Mouse (Mus musculus) left cerebral cortex, postnatal 4 days (tissue): ENCODE measurements around the gene Tcte2. TPM values are rescaled to one million over a fixed set of nuclear protein-coding genes. Genes with fewer than 3 reads are reported as not detected.

Experiments
- DNase-seq: peaks from one replicate; pipeline ENCODE4 v3.0.0-alpha.2; 2022
- intact Hi-C: fragments of 180-260 bp; cut with DNase I; formaldehyde crosslinking; loops from one replicate; pipeline ENCODE4 v1.15.1; 2025
- total RNA-seq, 2 experiments: library from RNA; stranded (reverse); gene quantifications; 2 replicates each; pipeline ENCODE4 v1.2.3; 2021

Tcte2 gene
- total RNA-seq, 2 experiments from 2014 or later = 24.6 to 30.6 TPM

DNA sequence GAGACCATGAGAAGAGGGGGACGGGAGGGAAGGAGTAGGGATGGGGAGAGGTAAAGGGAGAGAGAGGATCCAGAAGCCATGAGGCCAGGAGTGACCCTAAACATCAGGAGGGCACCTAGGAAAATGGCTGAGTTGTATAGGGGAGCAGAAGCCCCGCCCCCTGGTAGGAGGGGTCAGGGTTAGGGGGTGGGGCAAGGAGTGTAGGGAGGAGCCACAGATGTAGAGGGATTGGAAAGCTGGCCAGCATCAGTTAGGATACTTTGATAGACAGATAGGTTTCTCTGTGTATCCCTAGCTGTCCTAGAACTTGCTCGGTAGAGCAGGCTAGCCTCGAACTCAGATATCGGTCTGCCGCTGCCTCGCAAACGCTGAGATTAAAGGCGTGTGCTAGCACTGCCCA, 13.9 kb downstream of the Tcte2 start:
- intact Hi-C loops = no loop called here
- DNase-seq = no peak

DNA sequence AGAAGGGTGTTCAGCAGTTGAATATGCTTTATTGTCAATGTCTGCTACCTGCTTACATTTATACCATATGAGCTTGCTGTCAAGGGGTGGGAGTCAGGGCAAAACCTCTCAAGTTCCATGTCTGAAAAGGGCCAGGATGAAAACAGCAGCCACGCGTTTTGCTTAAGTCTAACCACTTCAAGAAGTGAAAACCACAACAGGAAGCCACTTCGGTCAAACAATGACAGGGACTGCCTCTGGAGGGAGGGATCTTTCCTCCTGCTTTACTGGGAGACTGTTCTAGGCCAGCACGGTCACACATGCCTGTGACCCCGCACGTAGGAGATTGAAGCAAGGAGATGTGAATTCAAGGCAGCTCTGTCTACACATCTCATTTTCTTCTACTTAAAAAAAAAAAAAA, 15.3 kb downstream of the Tcte2 start:
- intact Hi-C loops = no loop called here
- no peak for DNase-seq

DNA sequence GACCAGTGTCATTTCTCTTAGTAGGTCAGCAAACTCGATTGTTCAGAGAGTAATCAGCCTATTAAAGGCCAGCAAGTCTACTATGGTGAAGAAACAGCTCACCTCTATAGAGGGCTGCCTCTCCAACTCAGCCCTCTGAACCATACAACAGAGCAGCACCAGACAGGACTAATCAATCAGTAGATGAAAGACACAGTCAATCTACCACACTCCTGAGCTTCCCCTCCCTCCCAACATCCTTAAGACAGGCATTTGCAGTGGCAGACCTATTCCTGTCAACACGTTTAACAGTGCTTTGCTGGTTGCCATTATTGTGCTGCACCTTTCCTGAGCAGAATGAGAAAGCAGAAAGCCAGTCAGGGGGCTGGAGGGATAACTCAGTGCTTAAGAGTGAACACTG, 16.3 kb downstream of the Tcte2 start:
- no peak for DNase-seq
- intact Hi-C loops = no loop called here

DNA sequence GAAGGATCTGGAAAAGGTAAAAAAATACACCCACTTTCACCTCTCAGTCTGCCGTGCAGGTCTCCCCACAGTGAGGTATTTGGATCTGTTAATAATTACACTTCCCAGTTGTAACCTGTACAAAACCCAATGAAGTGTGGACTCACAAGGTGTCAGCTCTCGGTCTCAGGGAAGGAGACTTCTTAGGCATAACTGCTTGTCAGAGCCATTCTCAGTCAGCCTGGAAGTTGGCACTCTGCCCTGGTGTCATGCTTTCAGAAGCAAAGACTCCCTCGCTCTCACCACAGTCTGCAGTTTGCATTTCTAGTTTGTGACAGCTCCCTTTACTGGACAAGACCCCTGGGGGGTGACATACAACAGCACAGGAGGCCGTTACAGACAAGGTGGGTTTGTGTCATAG, 16.8 kb downstream of the Tcte2 start:
- intact Hi-C loops = no loop called here
- DNase-seq = peak; percentile 84

DNA sequence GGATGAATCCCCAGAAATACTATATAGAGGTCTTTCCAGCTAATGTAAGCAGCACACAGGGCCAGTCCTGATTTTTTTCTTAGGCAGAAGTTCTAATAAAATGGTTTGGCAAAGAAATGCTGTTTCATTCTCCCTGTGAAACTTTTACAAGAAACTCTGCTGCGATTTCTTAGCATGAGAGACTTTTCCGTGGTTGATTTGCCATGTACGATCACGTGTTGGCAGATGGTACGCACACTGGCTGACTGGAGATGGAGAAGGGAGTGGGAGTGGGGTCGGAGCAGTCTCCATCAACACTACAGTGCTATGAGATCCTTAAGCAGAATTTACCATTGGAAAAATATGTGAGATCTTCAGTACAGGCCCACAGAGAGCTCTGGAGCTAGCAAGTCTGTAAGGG, 17.4 kb downstream of the Tcte2 start:
- intact Hi-C loops = no loop called here
- DNase-seq = no peak

DNA sequence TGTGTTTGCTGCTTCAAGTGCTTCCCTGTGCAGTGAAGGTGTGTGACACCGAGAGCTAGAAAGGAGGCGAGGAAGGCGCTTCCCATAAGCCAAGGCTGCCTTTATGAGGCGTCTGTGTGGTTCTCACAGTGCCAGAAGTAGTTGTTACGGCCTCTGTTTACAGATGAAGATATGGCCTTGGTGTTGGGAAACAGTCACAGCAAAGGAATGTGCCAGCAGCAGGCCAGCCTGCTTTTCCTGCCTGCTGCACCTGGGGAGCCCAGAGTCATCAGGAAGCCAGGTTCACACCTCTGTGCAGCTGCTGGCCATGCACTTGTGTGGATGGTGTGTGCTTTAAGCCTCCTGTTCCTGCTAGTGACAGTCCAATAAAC, 17.9 kb downstream of the Tcte2 start:
- intact Hi-C loops = no loop called here
- DNase-seq = no peak

DNA sequence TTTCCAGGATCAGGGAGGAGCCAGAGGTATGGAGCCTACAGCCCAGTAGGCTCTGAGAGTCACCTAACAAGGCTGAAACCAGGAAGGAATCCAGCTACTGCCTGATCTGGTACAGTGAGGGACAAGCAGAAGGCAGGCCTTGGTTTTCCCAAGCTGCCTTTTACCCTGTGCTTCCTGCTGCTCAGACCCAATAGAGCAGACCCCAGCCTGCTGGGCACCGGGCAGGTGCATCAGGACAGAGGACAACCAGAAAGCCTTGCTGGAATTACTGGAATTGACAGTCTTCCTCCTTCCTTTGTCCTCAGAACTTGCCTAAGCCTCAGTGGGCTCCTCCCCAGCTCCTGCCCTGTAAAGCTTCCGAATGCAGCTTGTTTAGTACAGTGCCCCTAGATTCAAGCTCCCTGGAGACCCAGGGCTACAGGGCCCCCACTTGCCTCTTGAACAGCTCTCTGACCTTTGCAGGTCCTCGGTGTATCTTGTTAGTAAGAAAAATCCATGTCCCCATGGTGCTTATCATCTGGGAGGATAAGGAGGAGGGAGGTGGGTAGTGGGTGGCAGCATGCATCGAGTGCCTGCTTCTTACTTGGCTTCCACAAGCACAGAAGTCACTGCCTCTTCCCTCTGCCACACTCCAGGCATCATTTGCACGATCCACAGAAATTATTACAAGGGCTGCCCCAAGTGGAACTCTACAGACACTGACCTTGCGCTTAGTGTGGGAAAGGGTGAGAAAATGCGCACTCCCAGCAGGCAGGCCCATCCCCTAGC, 18.5 kb downstream of the Tcte2 start:
- intact Hi-C loops = no loop called here
- no peak for DNase-seq

DNA sequence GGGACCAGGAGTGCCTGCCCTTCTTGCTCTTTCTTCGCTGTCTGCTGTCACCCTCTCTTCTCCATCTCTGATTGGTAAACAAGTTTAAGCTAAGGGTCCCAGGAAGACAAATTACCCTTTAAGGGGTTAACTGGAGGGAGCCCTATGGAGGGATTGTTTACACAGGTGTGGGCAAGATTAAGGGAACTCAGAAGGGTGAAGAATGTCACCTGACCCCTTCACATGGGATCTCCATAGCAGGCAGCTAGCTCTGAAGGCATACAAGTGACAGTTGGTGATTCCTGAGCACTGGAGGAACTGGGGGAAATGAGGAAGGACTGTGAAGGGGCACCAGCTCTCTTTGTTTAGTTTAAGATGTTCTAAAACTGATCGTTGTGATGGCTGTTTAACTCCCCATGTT, 19.3 kb downstream of the Tcte2 start:
- intact Hi-C loops = no loop called here
- no peak for DNase-seq

DNA sequence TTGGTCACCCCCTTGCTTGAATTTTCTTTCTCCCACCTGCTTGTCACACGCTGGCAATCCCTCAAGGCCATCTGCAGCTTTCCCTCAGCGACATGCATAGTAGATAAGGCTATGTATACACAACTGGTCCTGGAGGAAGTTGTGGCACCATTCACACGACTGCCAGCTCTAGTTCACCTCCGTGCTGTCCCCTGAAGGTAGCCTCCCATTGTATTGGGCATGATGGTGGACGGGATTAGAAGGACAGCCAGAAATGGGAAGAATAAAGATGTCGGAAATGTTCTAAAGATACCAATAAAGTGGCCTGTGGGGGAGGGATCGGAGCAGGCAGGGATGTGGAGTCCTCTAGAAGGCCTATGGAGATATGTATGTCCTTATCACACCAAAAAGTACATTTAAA, 20.0 kb downstream of the Tcte2 start:
- no peak for DNase-seq
- intact Hi-C loops = no loop called here

DNA sequence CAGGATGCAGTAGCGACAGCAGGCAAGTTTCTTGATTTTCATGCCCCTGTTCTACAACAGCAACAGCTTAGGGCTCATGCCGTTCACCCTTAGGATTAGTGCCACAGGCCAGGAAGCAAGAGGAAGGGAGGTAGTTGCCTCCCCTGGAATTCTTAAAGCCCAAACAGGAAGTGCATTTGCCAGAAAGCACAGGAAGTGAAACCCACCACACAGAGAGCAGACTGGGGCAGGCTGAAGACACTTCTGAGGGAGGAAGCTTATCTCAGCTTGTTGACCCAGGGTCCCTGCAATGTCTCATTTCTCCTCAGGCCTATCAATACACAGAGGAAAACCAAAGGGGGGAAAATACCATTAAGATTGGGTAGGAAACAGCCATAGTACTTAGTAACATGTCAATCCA, 20.8 kb downstream of the Tcte2 start:
- DNase-seq = no peak
- intact Hi-C loops = no loop called here

DNA sequence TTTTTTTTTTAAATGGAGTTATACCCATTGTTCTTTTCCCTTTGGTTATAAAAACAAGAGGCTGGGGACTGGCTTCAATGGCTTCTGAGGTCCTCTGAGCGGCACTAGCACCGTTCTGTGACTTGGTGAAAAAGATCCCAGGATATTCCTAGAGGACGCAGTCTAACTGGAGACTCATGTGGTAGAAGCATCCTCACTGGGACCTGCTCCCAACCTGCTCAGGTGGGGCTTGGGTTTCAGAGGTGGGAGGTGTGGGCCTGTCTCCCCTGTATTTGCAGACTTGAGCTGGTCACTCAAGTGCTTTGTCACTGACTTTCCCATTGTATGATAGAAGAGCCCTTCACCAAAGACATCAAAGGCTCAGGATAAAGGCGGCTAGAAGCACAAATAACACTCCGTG, 21.6 kb downstream of the Tcte2 start:
- no peak for DNase-seq
- intact Hi-C loops = no loop called here

DNA sequence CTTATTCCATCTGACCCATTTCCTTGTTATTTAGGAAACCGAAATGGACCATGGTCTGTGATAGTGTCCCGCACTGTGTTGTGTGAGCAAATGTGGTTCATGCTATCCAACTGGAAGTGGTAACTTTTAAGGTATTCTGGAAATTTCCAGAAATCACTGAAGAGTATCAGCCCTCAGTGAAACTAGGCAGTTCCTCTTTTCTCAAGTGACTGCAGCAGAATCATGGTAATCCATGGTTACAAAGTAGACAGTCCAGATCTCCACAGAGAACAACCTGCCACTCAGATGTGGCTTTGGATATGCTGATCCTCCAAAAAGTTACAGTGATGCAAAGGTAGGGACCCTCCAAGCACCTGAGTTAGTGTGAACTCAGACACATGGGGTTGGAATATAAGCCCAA, 22.7 kb downstream of the Tcte2 start:
- no peak for DNase-seq
- intact Hi-C loops = no loop called here

DNA sequence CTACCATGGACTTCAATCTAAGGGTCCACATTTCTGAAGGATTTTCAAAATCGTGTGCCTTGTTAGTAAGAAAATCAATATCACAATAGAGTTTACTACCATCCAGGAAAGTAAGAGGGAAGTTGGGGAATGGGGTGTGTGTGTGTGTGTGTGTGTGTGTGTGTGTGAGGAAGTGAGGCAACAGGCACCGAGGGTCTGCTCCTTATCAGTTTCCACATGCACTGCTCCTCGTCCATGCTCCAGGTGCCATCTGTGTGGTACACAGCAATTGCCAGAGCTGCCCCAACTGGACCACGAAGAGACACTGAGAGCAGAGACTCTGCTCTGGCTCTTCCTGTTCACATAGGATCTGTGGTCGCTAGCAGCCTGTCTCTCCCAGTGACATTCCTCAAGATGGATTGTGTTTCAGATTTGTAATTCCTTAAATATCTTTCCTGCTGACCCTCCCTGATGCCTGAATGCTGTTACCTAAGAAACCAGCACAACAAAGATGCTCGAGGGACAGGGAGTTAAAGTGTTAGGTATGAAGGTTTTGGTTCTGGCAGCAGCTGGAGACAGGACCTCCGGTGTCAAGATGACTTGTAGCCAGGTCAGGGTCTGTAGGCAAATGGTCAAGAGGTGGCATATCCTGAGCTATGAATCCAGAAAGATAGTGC, 23.4 kb downstream of the Tcte2 start:
- intact Hi-C loops = no loop called here
- DNase-seq = no peak

DNA sequence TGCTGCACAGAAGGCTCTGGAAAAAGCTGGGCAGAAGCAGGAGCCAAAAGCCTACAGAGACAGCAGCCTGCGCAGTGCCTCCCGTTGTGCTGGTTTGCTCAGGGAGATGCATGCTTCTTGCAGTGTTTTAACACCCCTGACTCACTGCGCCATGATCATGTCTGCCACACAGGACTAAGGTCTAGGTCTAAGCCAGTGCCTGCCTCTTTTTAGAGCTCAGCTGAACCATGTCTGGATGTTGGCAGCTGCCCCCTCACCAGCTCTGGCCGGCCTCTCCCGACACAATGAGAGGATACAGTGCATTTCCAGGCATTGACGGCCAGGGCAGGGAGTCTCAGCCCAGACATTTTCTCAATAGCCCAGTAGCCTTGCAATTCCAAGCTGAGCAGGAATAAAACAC, 24.3 kb downstream of the Tcte2 start:
- peak; percentile 49 for DNase-seq
- intact Hi-C loops = no loop called here

DNA sequence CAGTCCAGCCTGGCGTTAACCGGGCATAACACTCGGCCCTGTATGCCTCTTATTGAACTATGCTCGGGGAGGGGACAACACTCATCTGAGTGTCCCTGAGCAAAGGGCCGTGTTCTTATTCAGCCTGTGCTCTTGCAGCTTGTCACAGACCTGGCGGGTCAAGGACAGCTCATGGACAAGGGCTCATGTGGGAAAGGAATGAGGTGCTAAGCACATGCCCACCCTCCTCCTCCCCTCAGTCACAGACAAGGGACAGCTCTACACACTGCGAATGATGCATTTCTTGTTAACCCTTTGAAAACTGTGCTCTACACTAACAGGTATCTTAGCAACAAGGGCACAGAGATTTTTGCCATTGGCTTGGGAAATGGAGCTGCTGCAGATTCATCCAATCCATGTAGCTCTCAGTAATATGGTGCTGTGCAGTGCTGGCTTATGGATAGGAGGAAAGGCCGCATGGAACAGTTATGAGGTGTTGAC, 25.8 kb downstream of the Tcte2 start:
- no peak for DNase-seq
- intact Hi-C loops = no loop called here

DNA sequence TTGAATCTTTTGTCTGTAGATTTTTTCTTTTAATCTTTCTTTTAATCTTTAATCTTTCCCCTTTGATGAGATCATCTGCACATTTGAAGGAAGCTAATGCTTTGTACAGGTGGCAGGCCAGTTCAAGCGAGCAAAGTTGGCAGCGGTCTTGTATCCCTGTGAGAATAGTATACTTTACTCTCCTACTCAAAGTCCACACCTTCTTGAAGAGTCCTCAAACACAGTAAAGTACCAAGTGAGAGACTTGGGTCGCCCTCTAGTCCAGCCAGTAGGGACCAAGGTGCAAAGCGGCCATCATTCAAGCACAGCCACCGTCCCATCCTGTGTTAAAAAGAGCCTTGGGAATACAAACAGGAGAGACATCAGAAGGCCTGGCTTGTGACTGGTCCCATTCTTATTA, 26.6 kb downstream of the Tcte2 start:
- DNase-seq = no peak
- intact Hi-C loops = no loop called here

DNA sequence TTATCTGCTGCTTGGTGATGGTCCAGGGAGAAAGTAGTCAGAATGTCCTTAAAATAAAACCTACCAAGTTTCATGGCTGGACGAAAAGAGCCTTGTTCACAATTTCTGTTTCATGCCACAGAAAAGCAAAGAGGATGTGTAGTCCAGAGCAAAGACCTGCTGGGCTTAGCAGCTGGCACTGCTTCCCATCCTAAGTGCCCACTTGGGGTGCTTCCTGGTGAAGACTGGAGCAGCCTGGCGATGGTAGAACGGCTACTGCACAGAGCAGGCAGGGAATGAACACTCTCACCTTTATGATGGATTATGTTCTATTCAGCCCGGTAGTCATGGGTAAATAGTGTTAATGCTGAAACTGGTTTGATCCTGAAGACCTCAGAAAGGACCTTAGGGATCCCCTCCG, 27.7 kb downstream of the Tcte2 start:
- intact Hi-C loops = no loop called here
- DNase-seq = no peak

DNA sequence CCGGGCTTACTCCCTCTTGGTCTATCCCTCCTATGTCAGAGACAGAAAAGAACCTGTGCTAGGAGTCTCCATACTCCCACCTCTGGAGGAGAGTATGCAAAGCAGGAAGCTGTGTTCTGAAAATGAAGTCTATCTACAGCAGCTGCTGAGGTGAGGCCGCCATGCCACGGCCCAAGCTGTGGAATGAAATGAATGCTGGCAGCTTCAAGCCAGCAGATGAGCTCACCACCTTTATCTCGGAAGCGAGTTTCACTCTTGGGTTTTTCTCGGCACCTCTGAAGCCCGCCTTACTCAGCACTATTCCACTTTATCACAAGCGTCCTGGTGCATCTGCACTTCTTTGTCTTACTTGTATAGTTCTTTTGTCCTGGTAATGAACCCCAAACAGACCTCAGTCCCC, 28.9 kb downstream of the Tcte2 start:
- intact Hi-C loops = no loop called here
- no peak for DNase-seq

DNA sequence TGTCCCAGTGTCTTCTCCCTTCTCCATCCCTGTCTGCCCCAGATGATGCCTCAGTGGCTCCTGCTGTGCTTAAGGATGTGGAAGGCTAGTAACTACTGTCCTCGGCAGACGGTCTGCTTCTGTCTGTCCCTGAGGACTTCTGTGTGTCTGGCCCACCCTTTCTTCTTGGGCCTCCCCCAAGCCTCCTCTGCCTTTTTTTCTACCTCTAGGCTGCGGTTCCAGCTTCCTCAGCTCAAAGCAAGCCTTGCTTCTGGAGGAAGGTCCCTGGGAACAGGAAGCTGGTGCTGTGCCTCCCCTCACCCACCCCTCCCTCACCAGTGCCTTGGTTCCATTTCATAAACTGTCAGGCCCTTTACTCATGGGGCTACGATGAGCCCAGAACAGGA, 29.9 kb downstream of the Tcte2 start:
- DNase-seq = peak; percentile 49
- intact Hi-C loops = no loop called here

DNA sequence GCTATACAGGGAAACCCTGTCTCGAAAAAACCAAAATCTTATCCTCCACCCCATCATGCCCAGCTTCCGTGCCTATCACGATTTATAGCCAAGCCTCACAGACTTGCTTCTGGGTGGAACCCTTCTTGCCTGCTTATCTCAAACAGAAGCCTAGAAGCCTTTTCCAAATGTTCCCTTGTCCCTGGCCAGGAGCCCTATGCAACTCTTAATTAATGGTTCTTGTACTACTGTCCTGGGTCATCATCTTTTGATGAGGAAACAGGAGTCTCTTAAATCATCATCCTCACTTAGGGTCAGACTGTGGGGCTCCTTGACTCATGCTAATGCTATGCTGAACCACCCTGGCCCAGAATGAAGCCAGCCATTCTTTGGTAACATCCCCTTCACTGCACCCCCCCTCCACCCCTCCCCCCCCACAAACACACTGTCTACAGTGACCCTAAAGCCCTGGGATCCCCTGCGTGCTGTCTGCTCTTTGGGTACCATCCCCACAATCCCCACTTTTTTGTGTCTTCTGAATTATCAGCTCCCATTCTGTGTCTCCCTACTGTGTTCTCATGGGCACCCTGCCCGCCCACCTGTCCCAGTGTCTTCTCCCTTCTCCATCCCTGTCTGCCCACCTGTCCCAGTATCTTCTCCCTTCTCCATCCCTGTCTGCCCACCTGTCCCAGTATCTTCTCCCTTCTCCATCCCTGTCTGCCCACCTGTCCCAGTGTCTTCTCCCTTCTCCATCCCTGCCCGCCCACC, 30.5 kb downstream of the Tcte2 start:
- DNase-seq = peak; percentile 59
- intact Hi-C loops = no loop called here

DNA sequence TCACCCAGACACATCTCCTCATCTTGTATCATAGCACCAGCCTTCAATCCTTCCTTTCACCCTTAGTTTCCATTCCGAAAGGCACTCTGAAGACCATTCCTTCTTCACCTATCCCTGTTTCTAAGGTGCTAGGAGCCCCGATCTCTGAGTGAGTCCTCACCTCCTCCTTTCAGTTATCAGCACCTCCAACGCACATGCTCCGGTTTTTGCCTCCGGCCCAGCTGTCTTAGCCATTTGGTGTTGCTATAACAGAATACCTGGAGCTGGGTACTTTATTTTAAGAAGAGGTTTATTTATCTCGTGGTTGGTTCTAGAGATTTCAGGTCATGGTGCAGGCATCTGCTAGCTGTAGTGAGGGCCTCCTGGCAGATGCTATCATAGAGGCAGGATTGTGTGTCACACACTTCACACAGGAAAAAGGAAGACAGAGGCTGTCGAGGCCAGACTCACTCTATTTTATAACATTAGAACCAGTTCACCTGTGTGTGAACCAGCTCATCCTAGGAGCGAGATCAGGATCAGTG, 34.7 kb downstream of the Tcte2 start:
- intact Hi-C loops = no loop called here
- DNase-seq = no peak
